Mouse (Mus musculus) forebrain, embryonic 11.5 days (tissue): ENCODE measurements around the gene Gm20538. TPM values are rescaled to one million over a fixed set of nuclear protein-coding genes. Genes with fewer than 3 reads are reported as not detected.

Experiments used
- ATAC-seq: fragments of 200-750 bp; cut with Nextera tagmentation; replicated peaks from 2 replicates; pipeline ENCODE4 v1.8.0; 2017; ENCODE audit warnings: moderate TSS enrichment; ENCODE audit not compliant: low FRiP score
- DNase-seq: peaks from one replicate; pipeline ENCODE4 v3.0.0-alpha.2; 2017; ENCODE audit warnings: low spot score
- H3K27ac ChIP-seq: fragments of 300-500 bp; sonication (generic); 2 replicates; pipeline ENCODE4 v1.5.1; 2014; ENCODE audit warnings: low read depth, low read length
- H3K27me3 ChIP-seq: fragments of 300-500 bp; sonication (generic); 2 replicates; pipeline ENCODE4 v1.6.1; 2014; ENCODE audit warnings: mild to moderate bottlenecking, low read length, mixed read lengths; ENCODE audit not compliant: control insufficient read depth, insufficient read depth
- H3K36me3 ChIP-seq: fragments of 300-500 bp; sonication (generic); 2 replicates; pipeline ENCODE4 v1.6.1; 2014; ENCODE audit warnings: mild to moderate bottlenecking, low read length, moderate library complexity, mixed read lengths; ENCODE audit not compliant: control insufficient read depth, insufficient read depth
- H3K4me1 ChIP-seq: fragments of 300-500 bp; sonication (generic); replicated peaks from 2 replicates; pipeline ENCODE4 v1.6.1; 2014; ENCODE audit warnings: low read length, mixed read lengths; ENCODE audit not compliant: control insufficient read depth, insufficient read depth
- H3K4me2 ChIP-seq: fragments of 300-500 bp; sonication (generic); 2 replicates; pipeline ENCODE4 v1.6.1; 2014; ENCODE audit warnings: low read depth, mild to moderate bottlenecking, low read length, moderate library complexity, mixed read lengths; ENCODE audit not compliant: severe bottlenecking
- H3K4me3 ChIP-seq: fragments of 300-500 bp; sonication (generic); 2 replicates; pipeline ENCODE4 v1.5.1; 2014; ENCODE audit warnings: low read depth, low read length
- H3K9ac ChIP-seq: fragments of 300-500 bp; sonication (generic); 2 replicates; pipeline ENCODE4 v1.6.1; 2014; ENCODE audit warnings: low read length
- H3K9me3 ChIP-seq: fragments of 300-500 bp; sonication (generic); 2 replicates; pipeline ENCODE4 v1.6.1; 2016; ENCODE audit warnings: low read length, mixed read lengths; ENCODE audit not compliant: control insufficient read depth
- WGBS: fragments of 180-500 bp; shearing (Covaris S2); extraction: QIAGEN DNeasy Blood & Tissue Kit; methylation state at CpG from one replicate; pipeline ENCODE4 v1.1.7; 2014; 5-methylcytosine and 5-hydroxymethylcytosine counted together
- polyA plus RNA-seq: library from polyadenylated mRNA; unstranded; fragments of >200 nt; fragmentation: Nextera tagmentation; extraction: Ambion mirVana; gene quantifications from 2 replicates; pipeline ENCODE4 v1.2.1, GENCODE M21; 2014

Gene Gm20538
- polyA plus RNA-seq, 1 experiment from 2014 or later, result not detected

GRCm38 (mm10) chr19:44517996-44518768 lies 34.4 kb downstream of the Gm20538 start:
- Histone ChIP-seq H3K4me3 (no peak overlapping the region), H3K9me3 (no peaks in the 10 kb centered on the region), H3K27me3 (peaks cover 70% of the 10 kb centered on the region), H3K27ac (peak overlapping the region; percentile 47; the same call in 1 of the 2 replicates), H3K36me3 (no peaks in the 10 kb centered on the region), H3K4me2 (no peak overlapping the region), H3K9ac (no peak overlapping the region), H3K4me1 (peaks cover 24% of the 10 kb centered on the region)
- ATAC-seq (no peak), DNase-seq (peak; percentile 74)
- WGBS, result 47% methylated on average over 12 of the region's 12 CpGs

GRCm38 (mm10) chr19:44515769-44516168 lies 36.9 kb downstream of the Gm20538 start:
- no peak overlapping the region for H3K4me3 ChIP-seq
- no peak for ATAC-seq
- peaks cover 29% of the 10 kb centered on the region for H3K4me1 ChIP-seq
- H3K27me3 ChIP-seq, result peaks cover 80% of the 10 kb centered on the region
- no peaks in the 10 kb centered on the region for H3K36me3 ChIP-seq
- H3K27ac ChIP-seq, result peak overlapping the region; percentile 82
- H3K4me2 ChIP-seq, result no peak overlapping the region
- no peak overlapping the region for H3K9ac ChIP-seq
- no peaks in the 10 kb centered on the region for H3K9me3 ChIP-seq
- 18% methylated on average over 6 of the region's 6 CpGs for WGBS
- no peak for DNase-seq

- H3K4me2 ChIP-seq, result peak overlapping the region; percentile 71; the same call in 1 of the 2 replicates
- H3K4me1 ChIP-seq, result peaks cover 32% of the 10 kb centered on the region
These were observed 37.8 kb downstream of the Gm20538 start for GRCm38 (mm10) chr19:44514521-44515451.

GRCm38 (mm10) chr19:44513921-44514482 lies 38.6 kb downstream of the Gm20538 start:
- DNase-seq (no peak), ATAC-seq (no peak)

More at GRCm38 (mm10) chr19:44514521-44515451, 37.8 kb downstream of the Gm20538 start:
- Histone ChIP-seq H3K9ac (peak overlapping the region; percentile 10; the same call in 1 of the 2 replicates), H3K9me3 (no peaks in the 10 kb centered on the region), H3K4me3 (no peak overlapping the region), H3K36me3 (no peaks in the 10 kb centered on the region), H3K27ac (peak overlapping the region; percentile 82), H3K27me3 (peaks cover 83% of the 10 kb centered on the region)
- DNase-seq (peak; percentile 86), ATAC-seq (peak; percentile 81)
- WGBS, result 1% methylated on average over 14 of the region's 14 CpGs

GRCm38 (mm10) chr19:44513054-44513833 lies 39.4 kb downstream of the Gm20538 start:
- Histone ChIP-seq H3K36me3 (no peaks in the 10 kb centered on the region), H3K27me3 (peaks cover 83% of the 10 kb centered on the region), H3K9me3 (no peaks in the 10 kb centered on the region), H3K4me1 (peaks cover 27% of the 10 kb centered on the region), H3K4me3 (no peak overlapping the region; the same call in 1 of the 2 replicates), H3K4me2 (peak overlapping the region; percentile 71; the same call in 1 of the 2 replicates), H3K27ac (peak overlapping the region; percentile 78), H3K9ac (peak overlapping the region; percentile 58)
- WGBS, result 4% methylated on average over 11 of the region's 11 CpGs
- ATAC-seq (no peak), DNase-seq (peak; percentile 70)

More at GRCm38 (mm10) chr19:44513921-44514482, 38.6 kb downstream of the Gm20538 start:
- peak overlapping the region; percentile 71 for H3K4me2 ChIP-seq
- WGBS, result 5% methylated on average over 7 of the region's 7 CpGs
- no peaks in the 10 kb centered on the region for H3K36me3 ChIP-seq
- H3K27me3 ChIP-seq, result peaks cover 83% of the 10 kb centered on the region
- H3K9me3 ChIP-seq, result no peaks in the 10 kb centered on the region
- no peak overlapping the region for H3K4me3 ChIP-seq
- H3K4me1 ChIP-seq, result peaks cover 29% of the 10 kb centered on the region
- peak overlapping the region; percentile 78 for H3K27ac ChIP-seq
- H3K9ac ChIP-seq, result peak overlapping the region; percentile 10

GRCm38 (mm10) chr19:44512601-44513000 lies 40.0 kb downstream of the Gm20538 start:
- 20% methylated on average over 5 of the region's 5 CpGs for WGBS
- peak overlapping the region; percentile 71; the same call in 1 of the 2 replicates for H3K4me2 ChIP-seq
- H3K27me3 ChIP-seq, result peaks cover 81% of the 10 kb centered on the region
- H3K4me1 ChIP-seq, result peaks cover 27% of the 10 kb centered on the region
- H3K36me3 ChIP-seq, result no peaks in the 10 kb centered on the region
- H3K9ac ChIP-seq, result peak overlapping the region; percentile 58
- peak overlapping the region; percentile 68 for H3K27ac ChIP-seq
- H3K9me3 ChIP-seq, result no peaks in the 10 kb centered on the region
- ATAC-seq, result no peak
- DNase-seq, result no peak
- H3K4me3 ChIP-seq, result peak overlapping the region; percentile 41; the same call in 1 of the 2 replicates

- H3K36me3 ChIP-seq, result no peaks in the 10 kb centered on the region
- H3K27ac ChIP-seq, result peak overlapping the region; percentile 68
- no peaks in the 10 kb centered on the region for H3K9me3 ChIP-seq
- peaks cover 24% of the 10 kb centered on the region for H3K4me1 ChIP-seq
- ATAC-seq, result no peak
- under 1% methylated on average over 64 of the region's 66 CpGs for WGBS
- H3K9ac ChIP-seq, result peak overlapping the region; percentile 58
- H3K4me2 ChIP-seq, result peak overlapping the region; percentile 71
- peak; percentile 76 for DNase-seq
- peak overlapping the region; percentile 41 for H3K4me3 ChIP-seq
- H3K27me3 ChIP-seq, result peaks cover 81% of the 10 kb centered on the region
These were observed 41.0 kb downstream of the Gm20538 start for GRCm38 (mm10) chr19:44511451-44512231.
